Mouse (Mus musculus) neural tube, embryonic 13.5 days (tissue): ENCODE data around the gene Ano10. TPM values are rescaled to one million over a fixed set of nuclear protein-coding genes. Genes with fewer than 3 reads are reported as not detected.

ENCODE experiments used
- ATAC-seq: fragments of 200-750 bp; cut with Nextera tagmentation; 2 replicates; pipeline ENCODE4 v1.8.0; 2017; ENCODE audit warnings: low read depth, mild to moderate bottlenecking, moderate TSS enrichment, moderate library complexity
- H3K27ac ChIP-seq: fragments of 300-500 bp; sonication (generic); replicated peaks from 2 replicates; pipeline ENCODE4 v1.5.1; 2015; ENCODE audit warnings: moderate library complexity, mild to moderate bottlenecking, inconsistent platforms
- H3K27me3 ChIP-seq: fragments of 300-500 bp; sonication (generic); 2 replicates; pipeline ENCODE4 v1.6.1; 2015; ENCODE audit warnings: mild to moderate bottlenecking, inconsistent platforms
- H3K36me3 ChIP-seq: fragments of 300-500 bp; sonication (generic); 2 replicates; pipeline ENCODE4 v1.6.1; 2015; ENCODE audit warnings: mild to moderate bottlenecking, inconsistent platforms
- H3K4me1 ChIP-seq: fragments of 300-500 bp; sonication (generic); replicated peaks from 2 replicates; pipeline ENCODE4 v1.6.1; 2015; ENCODE audit warnings: inconsistent platforms
- H3K4me2 ChIP-seq: fragments of 300-500 bp; sonication (generic); 2 replicates; pipeline ENCODE4 v1.6.1; 2015; ENCODE audit warnings: inconsistent platforms, mild to moderate bottlenecking, moderate library complexity
- H3K4me3 ChIP-seq: fragments of 300-500 bp; sonication (generic); 2 replicates; pipeline ENCODE4 v1.5.1; 2015; ENCODE audit warnings: mild to moderate bottlenecking, inconsistent platforms
- H3K9ac ChIP-seq: fragments of 300-500 bp; sonication (generic); 2 replicates; pipeline ENCODE4 v1.6.1; 2015; ENCODE audit warnings: moderate library complexity, mild to moderate bottlenecking, inconsistent platforms
- H3K9me3 ChIP-seq: fragments of 300-500 bp; sonication (generic); 2 replicates; pipeline ENCODE4 v1.6.1; 2016; ENCODE audit warnings: inconsistent platforms
- WGBS: fragments of 180-500 bp; shearing (Covaris S2); methylation state at CpG from one replicate; pipeline ENCODE4 v1.1.7; 2015; 5-methylcytosine and 5-hydroxymethylcytosine counted together
- polyA plus RNA-seq: library from polyadenylated mRNA; unstranded; fragments of >200 nt; fragmentation: Nextera tagmentation; extraction: Ambion mirVana; gene quantifications from 2 replicates; pipeline ENCODE4 v1.2.1, GENCODE M21; 2015

Gene Ano10
- polyA plus RNA-seq, 1 experiment from 2014 or later = 52.8 TPM

DNA sequence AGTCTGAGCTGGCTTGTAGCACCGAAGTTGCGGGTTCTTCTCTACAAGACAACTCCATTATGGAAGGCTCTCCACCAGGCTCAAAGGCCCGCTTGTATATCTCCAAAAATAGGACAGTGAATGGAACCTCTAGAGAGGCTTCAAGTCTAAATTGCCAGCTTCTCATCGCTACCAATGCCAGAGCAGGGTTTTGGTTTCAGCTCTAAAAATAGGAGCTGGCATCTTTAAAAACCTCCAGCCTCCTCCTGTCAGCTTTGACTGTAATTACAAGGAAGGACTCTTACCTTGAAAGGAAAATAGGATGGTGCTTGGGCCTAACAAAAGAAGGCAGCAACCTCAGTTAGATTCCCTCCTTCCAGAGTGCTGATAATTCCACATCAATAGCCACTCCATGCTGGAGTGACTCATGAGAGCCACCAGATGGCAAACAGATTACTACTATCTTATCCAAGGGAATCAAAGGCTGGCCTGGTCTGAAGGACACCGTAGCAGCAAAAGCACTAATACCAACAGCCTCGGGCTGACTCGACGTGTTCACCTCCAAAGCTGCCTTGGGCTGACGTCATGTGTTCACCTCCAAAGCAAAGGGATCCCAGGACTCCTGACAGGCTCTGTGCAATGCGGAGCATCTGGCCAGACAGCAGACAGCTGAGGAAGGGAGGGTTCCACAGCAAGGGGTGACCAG, 28.6 kb downstream of the Ano10 start:
- 88% methylated on average over 10 of the region's 10 CpGs for WGBS
- Histone ChIP-seq H3K9ac (no peak overlapping the region), H3K4me1 (no peaks in the 10 kb centered on the region), H3K27ac (no peak overlapping the region), H3K4me2 (no peak overlapping the region), H3K4me3 (no peak overlapping the region), H3K27me3 (no peaks in the 10 kb centered on the region), H3K9me3 (no peaks in the 10 kb centered on the region), H3K36me3 (peaks cover 67% of the 10 kb centered on the region)
- no peak for ATAC-seq

DNA sequence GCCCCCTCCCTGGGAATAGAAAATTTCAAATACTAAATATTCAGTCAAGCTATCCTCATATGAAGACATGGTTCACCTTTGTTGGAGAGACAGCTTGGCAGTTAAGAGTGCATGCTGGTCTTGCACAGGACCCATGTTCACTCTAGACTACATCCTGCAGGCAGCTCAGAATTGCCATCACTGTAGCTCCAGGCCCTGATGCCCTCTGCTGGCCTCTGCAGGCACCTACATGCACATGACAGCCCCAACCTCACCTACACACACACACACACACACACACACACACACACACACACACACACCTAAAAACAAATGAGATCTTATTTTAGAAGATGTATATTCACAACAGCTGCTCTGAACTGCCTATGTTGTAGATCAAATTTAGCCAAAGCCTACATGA, 31.1 kb downstream of the Ano10 start:
- peaks cover 82% of the 10 kb centered on the region for H3K36me3 ChIP-seq

GRCm38 (mm10) chr9:122254386-122254785, 39.8 kb downstream of the Ano10 start:
- 89% methylated on average over 3 of the region's 3 CpGs for WGBS
- Histone ChIP-seq H3K4me1 (no peaks in the 10 kb centered on the region), H3K4me2 (no peak overlapping the region), H3K27me3 (no peaks in the 10 kb centered on the region), H3K36me3 (peaks cover 97% of the 10 kb centered on the region), H3K27ac (no peak overlapping the region), H3K9me3 (no peaks in the 10 kb centered on the region; the same call in 1 of the 2 replicates), H3K9ac (no peak overlapping the region), H3K4me3 (no peak overlapping the region)
- no peak for ATAC-seq

More for the DNA sequence above, 31.1 kb downstream of the Ano10 start:
- Histone ChIP-seq H3K4me2 (no peak overlapping the region), H3K9ac (no peak overlapping the region), H3K27me3 (no peaks in the 10 kb centered on the region), H3K27ac (no peak overlapping the region), H3K9me3 (no peaks in the 10 kb centered on the region), H3K4me1 (no peaks in the 10 kb centered on the region), H3K4me3 (no peak overlapping the region)
- no peak for ATAC-seq

- H3K9me3 ChIP-seq = no peaks in the 10 kb centered on the region; the same call in 1 of the 2 replicates
- H3K36me3 ChIP-seq = peaks cover 75% of the 10 kb centered on the region
- no peak for ATAC-seq
- no peaks in the 10 kb centered on the region for H3K27me3 ChIP-seq
- no peak overlapping the region for H3K4me2 ChIP-seq
- no peak overlapping the region for H3K4me3 ChIP-seq
- no peaks in the 10 kb centered on the region for H3K4me1 ChIP-seq
- no peak overlapping the region for H3K27ac ChIP-seq
- no peak overlapping the region for H3K9ac ChIP-seq
- WGBS = 76% methylated on average over 1 of the region's 1 CpGs
Measured at GRCm38 (mm10) chr9:122252113-122252512, 42.1 kb downstream of the Ano10 start.

DNA sequence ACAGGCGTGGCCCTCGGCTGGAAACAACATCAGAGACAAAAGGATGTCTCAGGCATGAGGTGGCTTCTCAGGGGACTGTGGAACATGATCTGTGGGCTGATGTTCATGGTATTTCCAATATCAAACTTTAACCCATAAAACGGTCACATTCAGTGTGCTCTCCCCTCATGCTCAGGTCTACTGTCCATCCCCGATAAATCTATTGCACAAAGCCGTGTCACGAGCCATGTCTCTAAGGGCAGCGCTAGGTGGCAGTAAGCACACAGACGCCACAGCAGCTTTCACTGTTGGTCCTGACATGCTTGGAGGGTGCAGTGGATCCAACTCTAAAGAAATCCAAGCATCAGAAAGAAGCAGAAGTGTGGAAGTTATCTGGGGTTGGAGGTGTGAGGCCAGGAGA, 46.1 kb downstream of the Ano10 start:
- no peaks in the 10 kb centered on the region for H3K27me3 ChIP-seq
- H3K9ac ChIP-seq = no peak overlapping the region
- no peaks in the 10 kb centered on the region for H3K4me1 ChIP-seq
- no peak overlapping the region for H3K4me2 ChIP-seq
- no peaks in the 10 kb centered on the region; the same call in 1 of the 2 replicates for H3K9me3 ChIP-seq
- H3K4me3 ChIP-seq = no peak overlapping the region
- ATAC-seq = peak; percentile 68
- no peak overlapping the region for H3K27ac ChIP-seq
- H3K36me3 ChIP-seq = peaks cover 50% of the 10 kb centered on the region
- WGBS = 37% methylated on average over 8 of the region's 8 CpGs

DNA sequence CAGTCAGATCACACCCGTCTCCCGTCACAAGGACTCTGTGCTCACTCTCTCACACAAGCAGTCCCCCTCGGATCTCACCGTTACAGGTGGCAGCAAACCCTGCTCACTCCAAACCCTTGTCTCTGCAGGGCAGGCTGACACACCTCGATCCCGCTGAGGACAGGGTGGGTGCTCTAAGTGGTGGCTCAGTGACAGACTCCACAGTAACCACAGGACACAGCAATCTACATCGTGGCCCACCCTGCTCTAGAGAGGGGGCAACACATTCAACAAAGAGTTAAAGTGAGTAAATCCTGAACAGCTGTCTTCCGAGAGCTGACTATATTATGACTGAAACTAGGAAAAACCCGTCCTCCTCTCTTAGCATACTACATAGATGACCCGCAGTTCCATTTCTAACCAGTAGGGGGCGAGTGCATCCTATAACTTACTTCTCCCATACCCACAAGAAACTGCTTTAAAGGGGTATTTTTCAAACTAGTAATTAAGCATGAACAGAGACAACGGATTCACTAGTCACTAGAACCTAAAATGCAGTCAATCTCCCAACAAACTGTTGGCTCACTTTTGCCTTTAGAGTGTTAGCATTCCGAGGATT, 46.7 kb downstream of the Ano10 start:
- Histone ChIP-seq H3K27me3 (no peaks in the 10 kb centered on the region), H3K9ac (no peak overlapping the region), H3K4me3 (no peak overlapping the region), H3K4me1 (peaks cover 4% of the 10 kb centered on the region; the same call in 1 of the 2 replicates), H3K9me3 (no peaks in the 10 kb centered on the region; the same call in 1 of the 2 replicates), H3K27ac (no peak overlapping the region), H3K36me3 (peaks cover 44% of the 10 kb centered on the region), H3K4me2 (no peak overlapping the region)
- 43% methylated on average over 13 of the region's 13 CpGs for whole genome bisulfite sequencing
- peak; percentile 43 for ATAC-seq

- H3K27me3 ChIP-seq = no peaks in the 10 kb centered on the region
- no peak overlapping the region for H3K4me2 ChIP-seq
- H3K27ac ChIP-seq = no peak overlapping the region
- H3K9me3 ChIP-seq = no peaks in the 10 kb centered on the region
- H3K9ac ChIP-seq = no peak overlapping the region
- WGBS = 85% methylated on average over 8 of the region's 8 CpGs
- H3K36me3 ChIP-seq = peaks cover 28% of the 10 kb centered on the region
- peaks cover 19% of the 10 kb centered on the region for H3K4me1 ChIP-seq
- ATAC-seq = no peak
- H3K4me3 ChIP-seq = no peak overlapping the region
Measured at GRCm38 (mm10) chr9:122245879-122246278, 48.3 kb downstream of the Ano10 start.

GRCm38 (mm10) chr9:122245471-122245870, 48.8 kb downstream of the Ano10 start:
- Histone ChIP-seq H3K36me3 (peaks cover 24% of the 10 kb centered on the region), H3K4me2 (no peak overlapping the region), H3K9me3 (no peaks in the 10 kb centered on the region), H3K4me1 (peaks cover 23% of the 10 kb centered on the region), H3K27me3 (no peaks in the 10 kb centered on the region), H3K4me3 (no peak overlapping the region), H3K27ac (no peak overlapping the region), H3K9ac (no peak overlapping the region)
- no peak for ATAC-seq
- WGBS = 72% methylated on average over 4 of the region's 4 CpGs

DNA sequence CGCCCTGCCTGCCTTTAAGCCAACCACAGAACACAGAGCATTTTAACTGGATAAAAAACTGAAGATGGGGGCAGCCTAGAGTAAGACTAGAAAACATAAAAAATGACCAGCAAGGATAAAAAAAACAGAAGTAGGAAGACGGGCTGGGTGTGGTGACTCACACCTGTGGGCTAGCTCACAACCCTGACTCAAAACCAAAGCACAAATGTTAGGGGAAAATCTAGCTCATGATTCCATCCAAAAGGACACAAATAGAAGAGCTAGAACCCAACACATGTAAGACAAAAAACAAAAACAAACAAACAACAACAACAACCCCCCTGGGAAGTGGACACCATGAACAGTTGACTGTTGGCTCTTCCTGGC, 49.4 kb downstream of the Ano10 start:
- H3K9me3 ChIP-seq = no peaks in the 10 kb centered on the region
- no peak for ATAC-seq
- H3K36me3 ChIP-seq = peaks cover 17% of the 10 kb centered on the region
- H3K4me1 ChIP-seq = peaks cover 24% of the 10 kb centered on the region
- no peak overlapping the region for H3K9ac ChIP-seq
- WGBS = 43% methylated on average over 2 of the region's 2 CpGs
- no peaks in the 10 kb centered on the region for H3K27me3 ChIP-seq
- H3K27ac ChIP-seq = no peak overlapping the region
- no peak overlapping the region for H3K4me3 ChIP-seq
- no peak overlapping the region for H3K4me2 ChIP-seq

- WGBS = 37% methylated on average over 4 of the region's 4 CpGs
- no peak for ATAC-seq
- Histone ChIP-seq H3K27ac (no peak overlapping the region), H3K9ac (no peak overlapping the region), H3K9me3 (no peaks in the 10 kb centered on the region), H3K27me3 (no peaks in the 10 kb centered on the region), H3K4me3 (no peak overlapping the region), H3K4me1 (peaks cover 24% of the 10 kb centered on the region), H3K4me2 (no peak overlapping the region), H3K36me3 (peaks cover 12% of the 10 kb centered on the region; the same call in 1 of the 2 replicates)
Measured at GRCm38 (mm10) chr9:122244080-122244799, 50.0 kb downstream of the Ano10 start.

DNA sequence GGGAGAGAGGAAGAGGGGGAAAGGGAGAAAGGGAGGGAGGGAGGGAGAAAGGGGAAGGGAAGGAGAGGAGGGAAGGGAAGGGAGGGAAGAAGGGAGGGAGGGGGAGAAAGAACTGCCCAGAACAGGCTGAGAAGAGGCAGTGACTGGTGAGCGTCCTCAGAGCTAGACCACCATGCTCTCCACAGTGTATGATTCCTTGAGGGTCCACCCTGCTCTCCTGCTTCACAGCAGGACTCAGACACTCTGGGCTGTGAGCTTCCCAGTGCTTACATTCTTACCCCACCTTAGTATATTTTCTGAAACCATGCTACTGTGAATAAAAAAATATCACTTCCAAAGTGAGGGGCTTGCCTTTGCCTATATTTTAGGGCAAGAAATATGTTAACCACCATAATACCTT, 50.9 kb downstream of the Ano10 start:
- Histone ChIP-seq H3K27ac (no peak overlapping the region), H3K9ac (no peak overlapping the region), H3K27me3 (no peaks in the 10 kb centered on the region), H3K9me3 (no peaks in the 10 kb centered on the region), H3K4me2 (no peak overlapping the region), H3K4me3 (no peak overlapping the region), H3K4me1 (peaks cover 24% of the 10 kb centered on the region), H3K36me3 (peaks cover 12% of the 10 kb centered on the region; the same call in 1 of the 2 replicates)
- ATAC-seq = no peak
- 78% methylated on average over 1 of the region's 1 CpGs for WGBS

DNA sequence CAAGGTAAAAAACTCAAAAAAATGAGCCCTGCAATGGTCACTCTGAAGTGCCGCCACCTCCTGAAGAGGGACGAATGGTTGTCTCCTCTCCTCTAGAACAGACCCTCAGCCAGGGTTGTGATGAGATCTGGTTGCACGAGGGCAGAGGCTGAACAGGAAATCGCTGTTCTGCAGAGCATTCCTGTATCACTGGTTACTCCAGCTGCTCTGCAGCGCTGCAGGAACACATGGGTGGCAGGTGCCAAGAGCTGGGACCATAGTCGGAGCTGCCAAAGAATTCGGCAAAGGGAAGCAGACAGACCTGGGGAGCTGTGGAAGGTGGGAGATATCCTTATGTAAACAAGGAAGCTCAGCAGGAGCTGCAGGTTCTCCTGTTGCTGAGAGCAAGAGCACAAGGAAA, 51.4 kb downstream of the Ano10 start:
- Histone ChIP-seq H3K27ac (no peak overlapping the region; the same call in 1 of the 2 replicates), H3K4me3 (no peak overlapping the region), H3K4me2 (no peak overlapping the region), H3K36me3 (peaks cover 12% of the 10 kb centered on the region; the same call in 1 of the 2 replicates), H3K4me1 (peaks cover 24% of the 10 kb centered on the region), H3K9me3 (no peaks in the 10 kb centered on the region), H3K27me3 (no peaks in the 10 kb centered on the region), H3K9ac (no peak overlapping the region)
- WGBS = 30% methylated on average over 7 of the region's 7 CpGs
- ATAC-seq = no peak
